Mouse (Mus musculus) C2C12 (cell line): Measurements from ENCODE around the gene Dad1.

Source experiments
- CTCF ChIP-seq: IDR thresholded peaks from one replicate; pipeline ENCODE4 v1.5.1; 2011; ENCODE audit not compliant: control insufficient read depth, insufficient read depth, insufficient read length
- FOSL1 ChIP-seq: IDR thresholded peaks from one replicate; pipeline ENCODE4 v1.8.0; 2011; ENCODE audit warnings: mild to moderate bottlenecking, low read length; ENCODE audit not compliant: poor library complexity, insufficient read depth, severe bottlenecking
- MAX ChIP-seq: IDR thresholded peaks from one replicate; pipeline ENCODE4 v1.6.1; 2011; ENCODE audit warnings: mild to moderate bottlenecking, control low read depth
- MYOD1 ChIP-seq: IDR thresholded peaks from one replicate; pipeline ENCODE4 v1.6.1; 2011; ENCODE audit warnings: low read depth; ENCODE audit not compliant: control insufficient read depth, insufficient read length
- MYOG ChIP-seq: IDR thresholded peaks from one replicate; pipeline ENCODE4 v1.6.1; 2011; ENCODE audit not compliant: control insufficient read depth, insufficient read length; ENCODE audit errors: extremely low read depth
- USF1 ChIP-seq: IDR thresholded peaks from one replicate; pipeline ENCODE4 v1.6.1; 2011; ENCODE audit warnings: low read depth, mild to moderate bottlenecking, control low read depth, moderate library complexity

GRCm38 (mm10) chr14:54264231-54264630 is 10.3 kb upstream of the Dad1 start:
- TF ChIP-seq CTCF, result no peak
- TF ChIP-seq USF1, result no peak
- TF ChIP-seq FOSL1, result no peak
- TF ChIP-seq MYOG, result no peak
- TF ChIP-seq MYOD1, result no peak
- no peak for TF ChIP-seq MAX
